Mouse (Mus musculus): ENCODE measurements at regions not wholly inside any gene's neighbourhood (a gene's known extent, or its start where the extent isn't known, plus 50 kb on each side); places are given as distances from the start of the nearest gene placed in this dataset.
A peak's percentile ranks its signal among the peaks of the same experiment; 100 is the strongest.

- DNase-seq (ENCODE audit: low read depth, low spot score), result no peak
Measured at GRCm38 (mm10) chr9:46468306-46468705, 148.5 kb upstream of the 4931429L15Rik start.

DNA sequence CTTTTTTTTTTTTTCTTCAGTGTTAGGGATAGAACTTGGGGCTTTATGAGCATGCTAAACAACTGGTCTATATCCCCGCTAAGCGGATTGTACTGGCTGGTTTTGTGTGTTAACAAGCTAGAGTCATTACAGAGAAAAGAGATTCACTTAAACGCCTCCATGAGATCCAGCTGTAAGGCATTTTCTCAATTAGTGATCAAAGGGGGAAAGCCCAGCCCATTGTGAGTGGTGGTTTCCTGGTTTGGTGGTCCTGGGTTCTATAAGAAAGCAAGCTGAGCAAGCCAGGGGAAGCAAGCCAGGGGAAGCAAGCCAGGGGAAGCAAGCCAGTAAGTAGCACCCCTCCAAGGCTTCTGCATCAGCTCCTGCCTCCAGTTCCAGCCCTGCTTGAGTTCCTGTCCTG is 147.9 kb upstream of the 4931429L15Rik start:
- DNase-seq (ENCODE audit: low read depth, low spot score), result no peak

- DNase-seq (ENCODE audit: low read depth, low spot score), result no peak
Measured at GRCm38 (mm10) chr9:46462681-46463080, 142.9 kb upstream of the 4931429L15Rik start.

- no peak for DNase-seq (ENCODE audit: low read depth, low spot score)
Measured at GRCm38 (mm10) chr9:46457945-46458344, 138.2 kb upstream of the 4931429L15Rik start.

DNA sequence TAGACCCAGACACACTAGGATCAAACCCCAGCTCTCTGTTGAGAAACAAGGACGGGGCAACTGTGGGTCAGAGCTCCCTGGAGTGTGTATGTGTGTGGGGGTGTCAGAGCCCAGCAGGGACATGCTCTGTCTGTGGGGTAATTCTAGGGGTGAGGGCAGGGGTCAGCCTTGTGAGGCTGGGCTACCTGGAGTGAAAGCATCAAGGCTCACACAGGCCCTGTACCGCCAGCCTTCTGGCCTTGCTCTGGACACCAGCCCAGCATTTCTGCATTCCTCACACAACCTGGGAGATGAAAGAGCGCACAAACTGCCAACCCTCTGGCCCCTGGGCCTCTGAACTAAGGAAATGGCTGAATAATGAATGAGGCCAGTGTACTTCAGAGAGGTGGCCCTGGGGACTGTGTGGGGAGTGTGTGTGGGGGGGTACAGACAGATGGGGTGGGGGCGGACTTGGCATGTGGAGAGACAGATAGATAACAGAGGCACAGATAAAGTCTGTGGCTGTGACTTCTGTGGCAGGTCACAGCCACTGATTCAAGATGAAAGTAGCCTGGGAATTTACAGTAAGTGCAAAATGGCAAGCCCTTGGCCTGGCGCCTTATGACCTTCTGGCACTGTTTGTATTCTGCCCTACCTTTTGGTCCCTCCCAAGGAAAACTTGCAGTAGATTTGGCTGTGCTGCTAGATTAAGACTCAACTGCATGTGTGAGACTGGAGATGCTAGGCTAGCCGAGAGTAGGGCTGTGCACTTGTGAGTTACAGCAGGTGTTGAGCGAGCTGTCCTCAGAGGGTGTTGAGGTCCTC is 135.2 kb upstream of the 4931429L15Rik start:
- no peak for DNase-seq (ENCODE audit: low read depth, low spot score)

- DNase-seq (ENCODE audit: low read depth, low spot score), result no peak
Measured at GRCm38 (mm10) chr9:46443191-46444095, 123.7 kb upstream of the 4931429L15Rik start.

- DNase-seq (ENCODE audit: low read depth, low spot score), result no peak
Measured at GRCm38 (mm10) chr9:46442739-46443181, 123.0 kb upstream of the 4931429L15Rik start.

DNA sequence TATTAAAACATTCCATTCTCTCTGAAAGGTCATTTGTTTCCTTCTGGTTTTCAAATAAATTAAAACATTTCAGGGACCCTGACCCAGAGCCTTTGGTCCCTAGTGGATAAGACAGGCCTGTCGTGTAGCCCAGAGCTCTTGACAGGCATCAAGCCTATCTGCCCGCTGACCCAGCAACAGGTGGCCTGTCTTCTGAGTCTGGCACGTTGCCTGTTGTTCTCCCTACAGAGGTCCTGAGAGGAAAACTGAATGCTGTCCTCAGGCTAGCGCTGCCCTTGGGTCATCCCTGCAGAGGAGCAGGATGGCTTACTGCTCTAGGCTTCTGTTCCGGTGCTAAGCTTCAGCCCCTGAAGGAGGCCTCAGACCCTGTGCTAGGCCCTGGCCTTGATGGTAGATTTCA is 120.4 kb upstream of the 4931429L15Rik start:
- DNase-seq (ENCODE audit: low read depth, low spot score), result no peak

DNA sequence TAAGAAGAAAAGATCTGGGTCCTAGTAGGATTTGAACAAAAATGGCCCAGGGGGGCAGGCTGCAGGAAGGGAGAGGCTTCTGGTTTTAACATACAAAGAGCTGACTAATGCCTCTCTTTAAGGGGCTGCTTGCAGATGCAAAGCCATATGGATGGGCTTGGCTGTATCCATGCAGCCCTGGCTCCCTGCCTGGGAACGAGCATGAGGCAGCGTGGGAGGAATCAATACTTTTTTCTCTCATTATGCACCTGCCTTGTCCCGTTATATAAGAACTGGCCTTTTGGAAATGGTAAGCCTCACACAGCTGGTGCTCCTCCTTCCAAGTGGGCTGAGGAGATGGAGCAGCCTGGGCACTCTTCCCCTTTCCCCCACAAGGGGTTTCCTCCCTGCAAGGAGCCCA is 114.9 kb upstream of the 4931429L15Rik start:
- DNase-seq (ENCODE audit: low read depth, low spot score), result no peak

DNA sequence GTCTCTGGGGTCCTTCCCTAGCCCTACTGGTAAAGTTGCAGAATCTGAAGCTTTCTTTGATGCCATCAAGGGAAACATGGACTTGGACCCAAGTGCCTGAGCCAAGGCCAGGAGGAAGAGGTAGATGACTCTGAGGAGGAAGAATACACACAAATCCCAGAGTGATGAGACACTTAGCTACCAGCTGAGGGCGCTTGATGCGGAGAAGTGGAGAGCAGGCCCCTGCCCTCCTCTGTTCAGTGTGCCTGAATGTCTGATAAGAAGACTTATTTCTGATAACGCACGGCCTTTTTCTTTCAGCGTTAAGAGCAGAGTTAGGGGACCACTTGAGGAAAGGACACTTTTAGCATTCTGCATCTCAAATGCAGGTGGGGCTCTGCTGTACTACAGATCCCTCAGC is 113.9 kb upstream of the 4931429L15Rik start:
- DNase-seq (ENCODE audit: low read depth, low spot score), result no peak

GRCm38 (mm10) chr9:46431053-46431452 is 111.3 kb upstream of the 4931429L15Rik start:
- no peak for DNase-seq (ENCODE audit: low read depth, low spot score)

DNA sequence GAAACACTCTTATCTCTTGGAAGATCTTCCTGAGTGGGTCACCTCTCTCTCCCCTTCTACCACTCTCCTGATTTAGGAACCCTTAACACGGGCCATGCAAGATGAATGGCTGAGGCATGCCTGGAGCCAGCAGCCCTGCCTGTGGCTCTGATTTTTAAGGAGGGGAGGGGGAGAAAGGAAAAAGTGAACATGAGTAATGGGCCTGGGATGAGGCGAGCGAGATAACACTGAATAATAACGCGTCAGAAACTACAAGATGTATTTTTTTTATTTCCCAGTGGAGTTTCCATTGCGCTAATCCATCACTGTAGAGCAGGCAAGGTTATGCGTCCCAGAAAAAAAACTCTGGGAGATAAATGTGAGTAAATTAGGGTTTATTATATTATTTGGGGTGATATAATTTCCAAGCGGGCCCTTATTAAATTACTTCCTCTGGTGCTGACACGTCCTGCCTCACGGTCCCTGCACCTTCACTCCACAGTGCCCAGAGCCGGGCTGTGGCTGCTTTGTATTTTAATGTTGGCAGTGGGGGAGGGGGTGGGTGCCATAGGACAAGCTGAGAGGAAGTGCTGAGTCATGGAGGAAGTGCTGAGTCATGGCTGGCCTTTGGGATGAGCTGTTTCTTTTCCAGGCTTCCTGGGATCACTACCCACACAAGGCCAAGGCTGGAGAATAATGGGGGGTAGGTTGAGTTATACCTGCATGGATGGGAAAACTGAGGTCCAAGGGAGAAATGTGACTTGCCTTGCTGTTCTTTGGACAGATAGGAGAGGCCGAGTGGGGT is 103.6 kb upstream of the 4931429L15Rik start:
- DNase-seq (ENCODE audit: low read depth, low spot score), result no peak

GRCm38 (mm10) chr9:46421688-46422274 is 102.0 kb upstream of the 4931429L15Rik start:
- DNase-seq (ENCODE audit: low read depth, low spot score), result no peak

- DNase-seq (ENCODE audit: low read depth, low spot score), result peak; percentile 59
Measured at GRCm38 (mm10) chr9:46411686-46412085, 91.9 kb upstream of the 4931429L15Rik start.

DNA sequence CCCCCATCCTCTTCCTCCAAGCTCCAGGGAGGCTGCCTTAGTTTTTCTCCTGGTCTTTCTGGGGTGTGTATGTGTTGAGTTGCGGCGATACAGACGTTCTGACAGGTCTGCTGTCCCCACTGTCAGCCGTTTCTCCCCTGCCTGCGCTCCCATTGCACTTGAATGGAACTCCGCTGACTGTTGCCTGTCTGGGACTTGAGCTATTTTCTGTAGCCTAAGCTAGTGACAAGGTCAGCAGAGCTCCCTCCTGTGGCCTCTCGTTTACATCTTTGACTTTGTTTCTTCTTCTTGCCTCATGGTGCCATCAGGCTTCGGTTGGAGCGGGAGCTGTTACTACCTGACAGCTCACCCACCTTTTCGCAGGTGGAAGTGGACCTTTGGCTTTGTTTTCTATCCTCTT is 89.0 kb upstream of the 4931429L15Rik start:
- no peak for DNase-seq (ENCODE audit: low read depth, low spot score)

GRCm38 (mm10) chr9:46406606-46407005 is 86.8 kb upstream of the 4931429L15Rik start:
- peak; percentile 36 for DNase-seq (ENCODE audit: low read depth, low spot score)

DNA sequence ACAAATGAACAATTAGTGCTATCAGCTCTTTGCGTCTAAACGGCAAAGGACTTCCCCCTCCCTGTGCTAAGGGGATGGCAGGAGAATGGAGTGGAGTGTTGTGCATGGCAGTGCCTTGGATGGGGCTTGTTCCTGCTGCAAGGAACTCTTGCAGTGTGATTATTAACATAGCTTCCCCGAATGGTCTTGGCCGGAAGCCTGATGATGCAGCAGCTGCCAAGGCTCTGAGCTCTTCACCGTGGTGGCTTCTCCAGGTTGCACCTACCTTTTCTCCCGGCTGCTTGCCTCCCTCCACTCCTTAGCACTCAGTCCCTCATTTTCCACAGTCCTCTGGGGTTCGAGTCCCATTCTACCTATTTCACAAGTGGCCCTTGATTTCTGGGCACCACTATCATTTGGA is 76.8 kb upstream of the 4931429L15Rik start:
- DNase-seq (ENCODE audit: low read depth, low spot score), result no peak

- DNase-seq (ENCODE audit: low read depth, low spot score), result no peak
Measured at GRCm38 (mm10) chr9:46395156-46395765, 75.5 kb upstream of the 4931429L15Rik start.

DNA sequence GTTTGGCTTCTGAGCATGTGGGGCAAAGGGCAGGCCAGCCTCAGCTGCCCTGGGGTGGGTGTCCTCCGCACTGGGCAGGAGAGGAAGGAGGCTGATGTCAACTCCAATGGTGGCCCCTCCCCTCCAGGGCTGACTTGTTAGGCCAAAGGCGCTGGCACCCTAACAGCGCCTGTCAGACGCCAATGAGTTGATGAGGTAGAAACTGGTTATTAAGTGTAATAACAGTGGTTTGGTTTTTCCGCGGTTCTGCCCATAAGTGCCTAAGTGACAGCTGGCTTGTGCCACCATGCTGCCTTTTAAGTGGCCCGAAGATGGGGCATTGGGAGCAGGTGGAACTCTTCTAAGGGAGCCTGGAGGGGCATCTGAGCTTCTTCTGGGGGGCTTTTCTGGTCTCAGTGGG is 74.5 kb upstream of the 4931429L15Rik start:
- DNase-seq (ENCODE audit: low read depth, low spot score), result no peak

- DNase-seq (ENCODE audit: low read depth, low spot score), result peak; percentile 36
Measured at GRCm38 (mm10) chr9:46392641-46393321, 73.0 kb upstream of the 4931429L15Rik start.
